Mouse (Mus musculus): Measurements from ENCODE around the gene Ecel1.

- TF ChIP-seq CTCF (conservative IDR thresholded peaks at IDR 0.05; ENCODE audit: insufficient read depth, insufficient read length, low read depth, low read length) (no peak), POLR2A (IDR thresholded peaks at IDR 0.05; ENCODE audit: low read depth, low read length) (no peak)
Measured at GRCm38 (mm10) chr1:87201848-87202247, 45.5 kb upstream of the Ecel1 start.

Data from kidney, adult 2 months (tissue).